Mouse (Mus musculus) liver, embryonic 11.5 days (tissue): ENCODE measurements at regions not wholly inside any gene's neighbourhood (a gene's known extent, or its start where the extent isn't known, plus 50 kb on each side); places are given as distances from the start of the nearest gene placed in this dataset.

ENCODE experiments used
- ATAC-seq: fragments of 200-750 bp; cut with Nextera tagmentation; replicated peaks from 2 replicates; pipeline ENCODE4 v1.8.0; 2017; ENCODE audit warnings: moderate number of reproducible peaks, mild to moderate bottlenecking, moderate TSS enrichment, moderate library complexity; ENCODE audit not compliant: low FRiP score
- DNase-seq: peaks from one replicate; pipeline ENCODE4 v3.0.0-alpha.2; 2017; ENCODE audit warnings: low spot score
- H3K27ac ChIP-seq: fragments of 300-500 bp; sonication (generic); 2 replicates; pipeline ENCODE4 v1.5.1; 2014; ENCODE audit warnings: mild to moderate bottlenecking, low read depth, low read length, control low read depth
- H3K27me3 ChIP-seq: fragments of 300-500 bp; sonication (generic); replicated peaks from 2 replicates; pipeline ENCODE4 v1.6.1; 2014; ENCODE audit warnings: low read length, mixed read lengths; ENCODE audit not compliant: control insufficient read depth, insufficient read depth
- H3K36me3 ChIP-seq: fragments of 300-500 bp; sonication (generic); 2 replicates; pipeline ENCODE4 v1.6.1; 2014; ENCODE audit warnings: mild to moderate bottlenecking, low read length, moderate library complexity, mixed read lengths; ENCODE audit not compliant: control insufficient read depth, insufficient read depth
- H3K4me1 ChIP-seq: fragments of 300-500 bp; sonication (generic); replicated peaks from 2 replicates; pipeline ENCODE4 v1.6.1; 2014; ENCODE audit warnings: low read length, mixed read lengths; ENCODE audit not compliant: control insufficient read depth, insufficient read depth
- H3K4me2 ChIP-seq: fragments of 300-500 bp; sonication (generic); 2 replicates; pipeline ENCODE4 v1.6.1; 2014; ENCODE audit warnings: mild to moderate bottlenecking, control low read depth, moderate library complexity
- H3K4me3 ChIP-seq: fragments of 300-500 bp; sonication (generic); 2 replicates; pipeline ENCODE4 v1.5.1; 2014; ENCODE audit warnings: low read depth, low read length, control low read depth
- H3K9ac ChIP-seq: fragments of 300-500 bp; sonication (generic); 2 replicates; pipeline ENCODE4 v1.6.1; 2014; ENCODE audit warnings: low read depth, low read length, control low read depth
- H3K9me3 ChIP-seq: fragments of 300-500 bp; sonication (generic); 2 replicates; pipeline ENCODE4 v1.6.1; 2016; ENCODE audit warnings: low read length, inconsistent platforms, mixed read lengths; ENCODE audit not compliant: control insufficient read depth
- WGBS: fragments of 180-500 bp; shearing (Covaris S2); extraction: QIAGEN DNeasy Blood & Tissue Kit; methylation state at CpG from one replicate; pipeline ENCODE4 v1.1.7; 2014; 5-methylcytosine and 5-hydroxymethylcytosine counted together

GRCm38 (mm10) chr9:31582947-31583346, 118.7 kb upstream of the Tmem45b start:
- Histone ChIP-seq H3K4me3 (no peak overlapping the region), H3K4me1 (no peaks in the 10 kb centered on the region), H3K9me3 (no peaks in the 10 kb centered on the region), H3K4me2 (no peak overlapping the region), H3K9ac (no peak overlapping the region), H3K27me3 (no peaks in the 10 kb centered on the region), H3K36me3 (no peaks in the 10 kb centered on the region), H3K27ac (no peak overlapping the region)
- 67% methylated on average over 7 of the region's 7 CpGs for WGBS
- DNase-seq (no peak), ATAC-seq (no peak)

GRCm38 (mm10) chr9:31578506-31579173, 114.4 kb upstream of the Tmem45b start:
- Histone ChIP-seq H3K4me2 (no peak overlapping the region), H3K27ac (no peak overlapping the region), H3K9ac (no peak overlapping the region), H3K9me3 (no peaks in the 10 kb centered on the region), H3K4me1 (no peaks in the 10 kb centered on the region), H3K27me3 (no peaks in the 10 kb centered on the region), H3K36me3 (no peaks in the 10 kb centered on the region), H3K4me3 (no peak overlapping the region)
- 84% methylated on average over 8 of the region's 8 CpGs for WGBS
- DNase-seq (no peak), ATAC-seq (no peak)

- DNase-seq (no peak), ATAC-seq (no peak)
- Histone ChIP-seq H3K36me3 (no peaks in the 10 kb centered on the region), H3K4me3 (no peak overlapping the region), H3K4me2 (no peak overlapping the region), H3K27me3 (no peaks in the 10 kb centered on the region), H3K4me1 (no peaks in the 10 kb centered on the region), H3K27ac (no peak overlapping the region), H3K9ac (no peak overlapping the region), H3K9me3 (no peaks in the 10 kb centered on the region)
- 65% methylated on average over 7 of the region's 7 CpGs for WGBS
Observed at GRCm38 (mm10) chr9:31577066-31577465, 112.8 kb upstream of the Tmem45b start.

- Histone ChIP-seq H3K4me2 (no peak overlapping the region), H3K27ac (no peak overlapping the region), H3K4me1 (no peaks in the 10 kb centered on the region), H3K9me3 (no peaks in the 10 kb centered on the region; the same call in 1 of the 2 replicates), H3K4me3 (no peak overlapping the region), H3K9ac (no peak overlapping the region), H3K27me3 (no peaks in the 10 kb centered on the region), H3K36me3 (no peaks in the 10 kb centered on the region)
- DNase-seq (peak; percentile 23), ATAC-seq (no peak)
- WGBS, result 75% methylated on average over 10 of the region's 10 CpGs
Observed at GRCm38 (mm10) chr9:31567029-31567428, 102.8 kb upstream of the Tmem45b start.

- no peaks in the 10 kb centered on the region for H3K36me3 ChIP-seq
- no peak overlapping the region for H3K27ac ChIP-seq
- no peak overlapping the region for H3K4me2 ChIP-seq
- 77% methylated on average over 31 of the region's 31 CpGs for WGBS
- no peak overlapping the region for H3K4me3 ChIP-seq
- no peak overlapping the region for H3K9ac ChIP-seq
- H3K9me3 ChIP-seq, result no peaks in the 10 kb centered on the region; the same call in 1 of the 2 replicates
- no peaks in the 10 kb centered on the region for H3K27me3 ChIP-seq
- no peaks in the 10 kb centered on the region for H3K4me1 ChIP-seq
- DNase-seq (peak; percentile 20), ATAC-seq (no peak)
Observed at GRCm38 (mm10) chr9:31566257-31567007, 102.2 kb upstream of the Tmem45b start.

- ATAC-seq, result no peak
- Histone ChIP-seq H3K9ac (no peak overlapping the region), H3K4me3 (no peak overlapping the region), H3K4me1 (no peaks in the 10 kb centered on the region), H3K36me3 (no peaks in the 10 kb centered on the region), H3K27me3 (0 out of 2 replicates have a peak, but pooled peaks cover under 1% of the 10 kb centered on the region), H3K4me2 (no peak overlapping the region), H3K27ac (no peak overlapping the region), H3K9me3 (no peaks in the 10 kb centered on the region)
- DNase-seq, result peak; percentile 22
- WGBS, result 79% methylated on average over 12 of the region's 12 CpGs
Observed at GRCm38 (mm10) chr9:31564996-31565773, 100.9 kb upstream of the Tmem45b start.

GRCm38 (mm10) chr9:31563541-31563940, 99.3 kb upstream of the Tmem45b start:
- H3K9me3 ChIP-seq, result no peaks in the 10 kb centered on the region
- peak; percentile 5 for DNase-seq
- H3K36me3 ChIP-seq, result no peaks in the 10 kb centered on the region
- no peak overlapping the region for H3K4me3 ChIP-seq
- 0 out of 2 replicates have a peak, but pooled peaks cover 3% of the 10 kb centered on the region for H3K27me3 ChIP-seq
- H3K4me1 ChIP-seq, result no peaks in the 10 kb centered on the region
- 80% methylated on average over 8 of the region's 8 CpGs for WGBS
- no peak overlapping the region for H3K4me2 ChIP-seq
- no peak overlapping the region for H3K9ac ChIP-seq
- no peak overlapping the region for H3K27ac ChIP-seq
- no peak for ATAC-seq

- H3K27me3 ChIP-seq, result 0 out of 2 replicates have a peak, but pooled peaks cover 3% of the 10 kb centered on the region
- no peak overlapping the region for H3K4me2 ChIP-seq
- H3K9ac ChIP-seq, result no peak overlapping the region
- ATAC-seq (no peak), DNase-seq (peak; percentile 14)
- H3K36me3 ChIP-seq, result no peaks in the 10 kb centered on the region
- H3K4me1 ChIP-seq, result no peaks in the 10 kb centered on the region
- no peak overlapping the region for H3K4me3 ChIP-seq
- WGBS, result 67% methylated on average over 3 of the region's 3 CpGs
- no peaks in the 10 kb centered on the region for H3K9me3 ChIP-seq
- no peak overlapping the region for H3K27ac ChIP-seq
Observed at GRCm38 (mm10) chr9:31560226-31560556, 95.9 kb upstream of the Tmem45b start.
